Mouse (Mus musculus) liver, adult (tissue): ENCODE data around the gene Ube2g2.

Experiments used
- GATA4 ChIP-seq: IDR thresholded peaks from 2 replicates; pipeline ENCODE4 v1.6.1; 2014; ENCODE audit warnings: mild to moderate bottlenecking, low read length; ENCODE audit not compliant: insufficient replicate concordance

Ube2g2 gene

GRCm38 (mm10) chr10:77622055-77622988 is at the start of gene Ube2g2:
Gene Ube2g2, plus strand, starts transcription at chr10:77622275.
- TF ChIP-seq GATA4 = peak; percentile 26; the same call in 1 of the 2 replicates

GRCm38 (mm10) chr10:77573162-77573561 is 48.9 kb upstream of the Ube2g2 start:
- TF ChIP-seq GATA4 = no peak

- TF ChIP-seq GATA4 = no peak
Observed at GRCm38 (mm10) chr10:77580027-77580920, 41.8 kb upstream of the Ube2g2 start.

GRCm38 (mm10) chr10:77581023-77581407 is 41.1 kb upstream of the Ube2g2 start:
- no peak for TF ChIP-seq GATA4

- TF ChIP-seq GATA4 = no peak; the same call in 1 of the 2 replicates
Observed at GRCm38 (mm10) chr10:77581408-77582284, 40.4 kb upstream of the Ube2g2 start, which contains the start of gene Pttg1ip. Gene Pttg1ip, plus strand, starts transcription at chr10:77581720.

GRCm38 (mm10) chr10:77582285-77582618 is 39.8 kb upstream of the Ube2g2 start:
- no peak for TF ChIP-seq GATA4

GRCm38 (mm10) chr10:77583795-77584422 is 38.2 kb upstream of the Ube2g2 start:
- TF ChIP-seq GATA4 = peak; percentile 77; the same call in 1 of the 2 replicates

- TF ChIP-seq GATA4 = no peak
Observed at GRCm38 (mm10) chr10:77586637-77587036, 35.4 kb upstream of the Ube2g2 start.

GRCm38 (mm10) chr10:77587091-77587775 is 34.8 kb upstream of the Ube2g2 start:
- TF ChIP-seq GATA4 = no peak

- TF ChIP-seq GATA4 = no peak
Observed at GRCm38 (mm10) chr10:77588036-77588435, 34.0 kb upstream of the Ube2g2 start.

GRCm38 (mm10) chr10:77589117-77589516 is 33.0 kb upstream of the Ube2g2 start:
- TF ChIP-seq GATA4 = peak; percentile 41; the same call in 1 of the 2 replicates

GRCm38 (mm10) chr10:77589749-77590148 is 32.3 kb upstream of the Ube2g2 start:
- no peak for TF ChIP-seq GATA4

- no peak for TF ChIP-seq GATA4
Observed at GRCm38 (mm10) chr10:77590812-77591211, 31.3 kb upstream of the Ube2g2 start.

- no peak for TF ChIP-seq GATA4
Observed at GRCm38 (mm10) chr10:77591546-77591945, 30.5 kb upstream of the Ube2g2 start.
